Mouse (Mus musculus) hindlimb bud, embryonic 11.5 days (tissue): ENCODE results near the gene Tmem45a.
A peak's percentile ranks its signal among the peaks of the same experiment; 100 is the strongest.
"Not testable (repeated sequence)": the region's sequence is repeated elsewhere in the genome, so short reads cannot be mapped to it uniquely, and the experiment has no call there.

ENCODE experiments used
- DNase-seq: peaks from one replicate; pipeline ENCODE4 v3.0.0-alpha.2; 2012; ENCODE audit warnings: low read depth, low spot score; ENCODE audit errors: extremely low spot score

The Tmem45a gene

DNA sequence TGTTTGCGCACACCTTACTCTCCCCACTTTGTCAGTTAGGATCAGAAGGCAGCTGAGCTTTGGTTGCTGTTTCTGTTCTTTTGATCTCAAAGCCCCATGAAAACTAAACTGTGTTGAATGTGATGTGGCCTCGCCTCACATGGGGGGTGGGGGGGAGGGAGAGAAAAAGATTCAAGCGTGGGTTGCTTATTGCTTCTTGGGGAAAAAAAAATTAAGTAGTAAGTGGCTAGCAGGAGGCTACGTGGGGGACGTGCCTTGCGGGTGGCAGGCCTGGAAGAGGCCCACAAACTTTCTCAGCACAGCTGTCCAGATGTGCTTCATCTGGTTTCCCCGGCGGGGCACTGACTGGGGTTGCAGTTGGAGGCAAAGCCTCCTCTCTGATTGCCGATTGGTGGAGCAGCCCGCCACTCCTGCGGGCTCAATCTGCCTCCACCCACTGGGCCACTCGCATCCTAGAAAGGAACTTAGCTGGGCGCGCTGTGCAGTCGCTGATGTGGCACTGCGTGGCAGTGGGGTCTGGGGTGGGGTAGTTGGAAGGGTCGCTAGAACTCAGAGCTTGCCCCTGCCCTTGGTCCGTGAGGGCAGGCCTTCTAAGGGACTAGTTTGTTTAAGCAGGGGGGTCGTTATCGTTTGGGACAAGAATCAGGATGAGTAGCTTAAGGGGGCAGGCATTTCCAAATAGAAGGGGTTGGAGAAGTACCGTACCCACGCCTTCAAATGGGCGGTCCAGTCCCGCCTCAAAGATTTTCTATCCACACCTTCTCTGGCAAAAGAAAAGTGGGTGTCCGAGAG is at the start of gene Tmem45a:
Gene Tmem45a (minus strand): TSS at position 343 of the 792 bp plus-strand sequence.
- peak; percentile 49 for DNase-seq

GRCm38 (mm10) chr16:56928023-56928422 is 42.1 kb upstream of the Tmem45a start, which contains the start of gene Lnp1:
Gene Lnp1, minus strand, starts transcription at chr16:56928061.
- no peak for DNase-seq

DNA sequence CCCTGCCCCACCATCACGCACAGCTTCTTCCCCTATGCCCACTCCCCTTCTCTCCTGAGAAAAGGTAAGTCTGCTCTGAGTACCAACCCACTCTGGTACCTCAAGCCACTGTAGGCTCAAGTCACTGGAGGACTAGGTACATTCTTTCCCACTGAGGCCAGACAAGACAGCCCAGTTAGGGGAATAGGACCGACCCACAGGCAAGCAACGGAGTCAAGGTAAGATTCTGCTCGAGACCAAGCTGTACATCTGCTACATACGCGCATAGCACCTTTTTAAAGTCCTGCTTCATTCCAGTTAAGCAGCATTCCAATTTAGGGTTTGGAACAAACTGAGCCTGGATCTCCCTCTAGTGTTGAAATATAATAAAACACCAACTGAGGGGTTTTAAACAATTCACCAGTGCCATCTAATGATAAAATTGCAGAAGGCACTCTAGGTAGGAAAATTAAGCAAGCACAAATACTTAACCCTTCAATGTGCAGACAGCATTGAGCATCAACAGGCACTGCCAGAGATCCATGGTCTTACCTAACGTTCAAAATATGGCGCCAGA is 34.2 kb upstream of the Tmem45a start:
- DNase-seq, result peak; percentile 81

- DNase-seq, result no peak
These were observed 31.3 kb upstream of the Tmem45a start for GRCm38 (mm10) chr16:56917230-56917629.

DNA sequence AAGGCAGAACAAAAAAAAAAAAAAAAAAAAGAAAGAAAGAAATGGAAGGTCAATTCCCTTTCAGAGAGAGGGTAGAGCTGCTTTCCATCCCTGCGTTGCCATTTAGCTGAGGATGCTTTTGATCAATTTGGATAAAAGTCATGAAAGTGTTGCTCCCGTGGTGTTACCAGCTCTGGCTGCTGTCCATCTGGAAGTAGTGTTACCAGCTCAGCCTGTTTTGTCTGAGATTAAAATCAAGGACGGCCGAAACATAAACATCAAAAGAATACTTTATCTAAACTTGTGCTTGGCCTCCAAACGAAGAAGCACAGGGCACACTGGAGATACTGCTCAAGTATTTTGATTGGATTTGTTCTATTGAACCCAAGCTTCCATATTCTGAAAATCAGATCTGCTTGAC is 23.0 kb upstream of the Tmem45a start:
- DNase-seq, result no peak

- DNase-seq, result not testable (repeated sequence)
These were observed 16.2 kb upstream of the Tmem45a start for GRCm38 (mm10) chr16:56902206-56902605.

- DNase-seq, result no peak
These were observed 5.6 kb upstream of the Tmem45a start for GRCm38 (mm10) chr16:56891583-56891982.

- no peak for DNase-seq
These were observed 700 bp upstream of the Tmem45a start for GRCm38 (mm10) chr16:56886616-56887116.

GRCm38 (mm10) chr16:56884811-56885210 is 1.2 kb downstream of the Tmem45a start:
- no peak for DNase-seq

DNA sequence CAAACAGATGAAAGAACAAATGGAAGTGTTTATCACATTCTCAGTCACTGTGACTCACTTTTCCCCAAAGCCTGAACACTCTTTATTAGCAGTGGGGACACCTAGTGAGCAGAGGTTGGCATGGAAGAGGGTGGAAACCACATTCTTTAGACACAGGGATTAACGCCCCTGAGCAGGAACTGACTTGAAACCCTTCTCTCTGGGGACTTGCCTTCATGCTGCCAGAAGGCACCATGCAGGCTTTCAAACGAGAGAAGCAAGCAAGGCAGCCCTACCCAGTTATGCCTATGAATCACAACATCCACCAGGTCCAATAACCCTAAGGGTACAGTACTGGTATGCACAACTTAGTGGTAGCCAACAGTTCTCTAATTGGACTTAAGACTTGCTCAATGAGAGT is 12.6 kb downstream of the Tmem45a start:
- no peak for DNase-seq

GRCm38 (mm10) chr16:56870458-56870857 is 15.5 kb downstream of the Tmem45a start:
- no peak for DNase-seq

GRCm38 (mm10) chr16:56868361-56868760 is 17.6 kb downstream of the Tmem45a start:
- no peak for DNase-seq

DNA sequence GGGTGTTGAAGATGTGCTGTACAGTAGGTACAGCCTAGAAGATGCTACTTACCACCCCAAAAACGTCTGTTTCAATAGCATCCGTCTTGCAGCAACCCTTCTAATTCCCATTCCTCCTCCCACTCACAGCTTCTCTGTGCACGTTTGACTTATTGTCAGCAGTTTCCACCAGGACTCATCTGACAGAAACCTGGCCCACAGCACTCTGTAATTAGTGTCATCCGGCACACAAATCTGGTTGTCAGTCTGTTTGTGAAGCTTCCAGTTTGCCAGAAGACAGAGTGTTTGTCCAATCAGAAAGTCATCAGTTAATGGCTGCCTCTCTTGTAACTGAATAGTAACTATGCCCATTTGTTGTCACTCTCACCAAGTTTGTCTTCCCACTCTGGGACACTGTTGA is 18.4 kb downstream of the Tmem45a start:
- no peak for DNase-seq

GRCm38 (mm10) chr16:56852841-56853587 is 33.0 kb downstream of the Tmem45a start:
- DNase-seq, result no peak

- no peak for DNase-seq
These were observed 43.0 kb downstream of the Tmem45a start for GRCm38 (mm10) chr16:56842988-56843387.

GRCm38 (mm10) chr16:56833312-56833711 is 52.7 kb downstream of the Tmem45a start:
- DNase-seq, result no peak

GRCm38 (mm10) chr16:56831986-56832385 is 54.0 kb downstream of the Tmem45a start:
- DNase-seq, result no peak

DNA sequence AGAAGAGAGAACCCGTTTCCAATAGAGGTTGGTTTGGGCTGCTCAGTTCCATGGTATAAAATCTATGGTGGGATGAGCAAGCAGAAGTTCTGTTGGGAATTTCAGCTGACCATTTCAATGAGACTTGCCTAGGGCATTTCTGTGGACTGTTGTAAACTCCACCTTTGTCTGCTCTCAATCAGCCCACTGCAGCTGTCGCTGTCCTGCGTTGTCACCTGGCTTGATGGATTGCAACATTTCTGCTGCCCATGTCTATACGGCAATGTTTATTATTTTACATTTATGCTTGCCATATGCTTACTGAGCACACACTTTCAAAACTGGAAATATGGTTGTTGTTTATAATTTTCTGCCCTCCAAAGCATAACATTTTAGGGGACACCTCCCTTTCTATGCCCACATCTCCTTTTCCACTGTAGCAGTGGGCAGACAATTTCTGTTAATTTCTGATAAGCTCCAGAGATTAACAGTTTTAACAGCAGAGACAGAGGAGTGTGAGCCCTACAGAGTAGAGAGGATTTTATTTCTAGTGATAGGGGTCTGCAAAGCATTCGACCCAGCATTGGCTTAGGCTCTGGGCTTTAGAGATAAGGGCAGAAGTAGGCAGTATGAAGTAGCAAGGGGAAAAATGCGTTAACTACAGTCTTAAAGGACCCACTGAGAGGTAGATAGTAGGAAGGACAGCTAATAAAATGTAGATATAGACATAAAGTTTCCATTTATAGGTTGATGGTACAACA is 84.4 kb downstream of the Tmem45a start:
- DNase-seq, result no peak

DNA sequence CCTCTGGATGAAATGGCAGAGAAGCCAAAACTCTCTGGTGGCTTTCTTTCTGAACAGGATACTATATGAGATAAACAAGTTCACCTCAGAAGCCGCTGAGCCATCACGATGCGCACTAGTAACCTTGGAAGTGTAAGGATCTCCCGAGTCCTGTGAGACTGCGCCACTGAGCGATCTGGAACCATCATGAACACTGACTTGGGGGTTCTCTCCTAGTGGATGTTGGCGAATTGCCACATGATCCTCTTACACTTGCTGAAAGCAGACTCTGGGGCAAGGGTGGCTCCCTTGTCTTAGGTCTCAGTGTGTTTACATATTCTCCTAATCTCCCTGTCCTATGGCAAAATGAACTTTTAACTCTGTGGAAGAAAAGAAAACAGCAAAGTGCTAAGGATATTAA is 85.0 kb downstream of the Tmem45a start:
- DNase-seq, result no peak

DNA sequence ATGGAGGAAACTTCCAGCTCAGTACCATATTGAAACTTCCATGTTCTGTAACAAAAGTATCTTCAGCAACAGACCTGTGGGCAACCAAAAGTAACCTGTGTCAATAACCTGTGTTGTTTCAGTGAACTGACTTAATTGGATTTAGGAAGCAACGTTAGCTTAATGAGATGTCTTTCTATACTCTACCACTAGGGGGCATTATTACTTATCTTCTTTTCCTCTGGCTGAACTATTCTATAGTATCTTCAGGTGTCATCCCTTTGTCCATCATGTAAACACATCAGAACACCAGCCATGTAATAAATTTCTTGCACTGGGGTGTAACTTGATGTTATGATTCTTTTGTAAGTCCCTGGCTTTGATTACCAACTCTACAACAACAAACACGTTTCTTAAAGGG is 85.5 kb downstream of the Tmem45a start:
- DNase-seq, result no peak

GRCm38 (mm10) chr16:56799541-56800029 is 86.4 kb downstream of the Tmem45a start:
- no peak for DNase-seq
